10 mouse cellular contexts compared by ENCODE assay signal in genomic region chr13:29503147-29504044, GRCm38 (mm10).
DNase-seq lines count a peak whose midpoint lies in the region; ATAC-seq and TF ChIP-seq lines count a peak whose summit lies in the region.
"Had no signal": no experiment of that assay in that cellular context is flagged by ENCODE, and none has a peak within 500 bp of the region (broad histone marks: within the 10 kb centered on the region; RNA-seq: fewer than 3 reads in every experiment).

No protein-coding gene starts in this region.

- H3K36me3 ChIP-seq in hindbrain, postnatal 0 days (ENCODE audit: insufficient read depth, low read length) = no peaks in the 10 kb centered on the region
- no peaks in the 10 kb centered on the region for H3K36me3 ChIP-seq in hindbrain, embryonic 16.5 days (ENCODE audit: control insufficient read depth, insufficient read depth, low read length)
- H3K36me3 ChIP-seq: liver, embryonic 12.5 days; neural tube, embryonic 12.5 days had no signal

- no peaks in the 10 kb centered on the region for H3K9me3 ChIP-seq in hindbrain, postnatal 0 days (ENCODE audit: low read length)
- no peaks in the 10 kb centered on the region for H3K9me3 ChIP-seq in hindbrain, embryonic 16.5 days (ENCODE audit: control insufficient read depth, low read length)
- H3K9me3 ChIP-seq: liver, embryonic 12.5 days; neural tube, embryonic 12.5 days had no signal

- no peak overlapping the region for H3K9ac ChIP-seq in hindbrain, postnatal 0 days (replicated peaks; ENCODE audit: low read length)
- H3K9ac ChIP-seq in hindbrain, embryonic 16.5 days (ENCODE audit: low read depth, low read length) = no peak overlapping the region
- H3K9ac ChIP-seq: liver, embryonic 12.5 days; neural tube, embryonic 12.5 days had no signal

- ATAC-seq in hindbrain, postnatal 0 days = no peak
- ATAC-seq in hindbrain, embryonic 16.5 days = no peak
- ATAC-seq in erythroblast, adult 5-6 weeks (replicated peaks; ENCODE audit: low FRiP score, poor library complexity, severe bottlenecking) = no peak
- ATAC-seq: liver, embryonic 12.5 days had no signal

- DNase-seq in adrenal gland, adult 2 months = peak; percentile 42
- DNase-seq in adrenal gland, adult 18-20 months (ENCODE audit: low spot score in 2 of 2) = no peak
- DNase-seq in hindbrain, postnatal 0 days (ENCODE audit: low spot score) = peak; percentile 50
- DNase-seq in right cerebral cortex, postnatal 25 days = peak; percentile 4
- DNase-seq in right cerebral cortex, postnatal 10 days (ENCODE audit: low spot score in 2 of 2) = no peak
- DNase-seq in spleen, postnatal 36 days (ENCODE audit: low spot score in 2 of 2) = no peak

- no peak overlapping the region for H3K4me2 ChIP-seq in hindbrain, postnatal 0 days (ENCODE audit: low read depth, low read length)
- H3K4me2 ChIP-seq in hindbrain, embryonic 16.5 days (ENCODE audit: low read length) = no peak overlapping the region
- H3K4me2 ChIP-seq: liver, embryonic 12.5 days; neural tube, embryonic 12.5 days had no signal

- no peak overlapping the region for H3K4me3 ChIP-seq in hindbrain, postnatal 0 days (ENCODE audit: low read length)
- H3K4me3 ChIP-seq in hindbrain, embryonic 16.5 days (ENCODE audit: low read length) = no peak overlapping the region
- H3K4me3 ChIP-seq: liver, embryonic 12.5 days; neural tube, embryonic 12.5 days had no signal

- no peak for TF ChIP-seq CTCF in hindbrain, postnatal 0 days (IDR thresholded peaks at IDR 0.05; ENCODE audit: low read depth)

- no peak overlapping the region for H3K27ac ChIP-seq in hindbrain, postnatal 0 days
- H3K27ac ChIP-seq in hindbrain, embryonic 16.5 days (ENCODE audit: low read depth, low read length) = no peak overlapping the region
- H3K27ac ChIP-seq: liver, embryonic 12.5 days; neural tube, embryonic 12.5 days had no signal

- 59% methylated on average over 6 of the region's 6 CpGs for WGBS in hindbrain, postnatal 0 days
- 61% methylated on average over 6 of the region's 6 CpGs for WGBS in hindbrain, embryonic 16.5 days

- H3K4me1 ChIP-seq in hindbrain, postnatal 0 days (ENCODE audit: insufficient read depth, low read length) = no peaks in the 10 kb centered on the region; the same call in 1 of the 2 replicates
- peaks cover 4% of the 10 kb centered on the region; the same call in 1 of the 2 replicates for H3K4me1 ChIP-seq in hindbrain, embryonic 16.5 days (ENCODE audit: control insufficient read depth, insufficient read depth, low read depth, low read length)
- H3K4me1 ChIP-seq: liver, embryonic 12.5 days had no signal

- no peaks in the 10 kb centered on the region for H3K27me3 ChIP-seq in hindbrain, postnatal 0 days (ENCODE audit: insufficient read depth, low read length)
- no peaks in the 10 kb centered on the region for H3K27me3 ChIP-seq in hindbrain, embryonic 16.5 days (replicated peaks; ENCODE audit: control insufficient read depth, insufficient read depth, low read length)
- H3K27me3 ChIP-seq: liver, embryonic 12.5 days; neural tube, embryonic 12.5 days had no signal

Comparison
In these comparisons a context has a peak if more than half of its experiments do, and no peak if none do; other contexts are left out.
1. DNase-seq: peak in adrenal gland, adult 2 months (single experiment), hindbrain, postnatal 0 days (single experiment) and right cerebral cortex, postnatal 25 days (single experiment); none in adrenal gland, adult 18-20 months (0 of 2), right cerebral cortex, postnatal 10 days (0 of 2) and spleen, postnatal 36 days (0 of 2).